Mouse (Mus musculus) kidney, adult 9 months (tissue): ENCODE data around the gene Gclm.
"Not testable (repeated sequence)": the region's sequence is repeated elsewhere in the genome, so short reads cannot be mapped to it uniquely, and the experiment has no call there.

Experiments
- DNase-seq: peaks from one replicate; pipeline ENCODE4 v3.0.0; 2022

Gclm gene

DNA sequence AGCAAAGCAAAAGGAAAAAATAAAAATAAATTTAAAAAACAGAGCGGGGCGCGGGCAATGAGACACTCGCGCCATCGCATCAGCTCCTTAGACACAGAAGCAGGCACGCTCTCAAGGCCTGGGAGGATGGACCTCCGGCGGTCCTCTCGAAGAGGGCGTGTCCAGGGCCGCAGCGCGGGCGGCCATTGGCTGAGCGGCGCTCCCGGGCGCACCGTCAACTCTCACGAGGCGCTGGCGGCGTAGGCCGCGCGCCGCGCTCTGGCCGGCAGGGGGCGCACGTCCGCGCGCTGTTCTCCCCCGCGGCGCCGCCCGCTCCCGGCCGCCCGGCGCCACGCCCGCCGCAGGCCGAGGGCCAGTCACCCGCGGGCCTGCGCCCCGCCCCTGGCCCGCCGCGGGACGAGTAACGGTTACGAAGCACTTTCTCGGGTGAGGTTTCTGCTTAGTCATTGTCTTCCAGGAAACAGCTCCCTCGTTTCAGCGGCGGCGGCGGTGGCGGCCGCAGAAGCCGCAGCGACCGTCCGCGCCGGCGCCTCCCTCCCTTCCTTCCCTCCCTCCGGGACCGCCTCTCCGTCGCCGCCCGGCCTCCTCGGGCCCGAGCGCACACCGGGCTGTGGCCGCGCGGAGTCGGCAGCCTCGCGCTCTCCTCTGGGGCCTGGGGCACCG lies at the start of gene Gclm:
Gene Gclm, plus strand, starts transcription at position 343 of the 663 bp plus-strand sequence.
- peak; percentile 95 for DNase-seq

GRCm38 (mm10) chr3:122196621-122197298 lies 48.6 kb upstream of the Gclm start:
- DNase-seq, result peak; percentile 89

DNA sequence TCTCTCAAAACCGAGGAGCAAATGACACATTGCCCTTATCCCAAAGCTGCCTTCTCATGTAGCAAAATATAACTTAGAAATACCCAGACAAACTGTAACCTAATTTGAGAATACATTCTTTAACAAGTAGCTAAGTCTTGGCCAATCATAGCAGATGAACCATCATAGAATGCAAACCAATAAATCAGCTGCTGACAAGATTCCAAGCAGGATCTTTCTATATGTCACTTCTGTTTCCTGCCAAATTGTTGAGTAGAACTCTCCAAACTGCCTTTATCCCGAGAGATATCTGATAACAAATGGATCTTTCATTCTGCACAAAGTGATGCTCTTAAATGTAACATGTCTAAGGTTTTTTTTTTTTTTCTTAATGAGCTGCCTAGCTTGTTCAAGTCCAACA lies 46.8 kb upstream of the Gclm start:
- DNase-seq, result no peak

GRCm38 (mm10) chr3:122198966-122199381 lies 46.4 kb upstream of the Gclm start:
- DNase-seq, result peak; percentile 91

- DNase-seq, result no peak
Measured at GRCm38 (mm10) chr3:122199600-122199999, 45.8 kb upstream of the Gclm start.

GRCm38 (mm10) chr3:122200017-122200416 lies 45.3 kb upstream of the Gclm start:
- DNase-seq, result peak; percentile 72

- no peak for DNase-seq
Measured at GRCm38 (mm10) chr3:122200447-122200846, 44.9 kb upstream of the Gclm start.

- DNase-seq, result no peak
Measured at GRCm38 (mm10) chr3:122202307-122202732, 43.0 kb upstream of the Gclm start.

DNA sequence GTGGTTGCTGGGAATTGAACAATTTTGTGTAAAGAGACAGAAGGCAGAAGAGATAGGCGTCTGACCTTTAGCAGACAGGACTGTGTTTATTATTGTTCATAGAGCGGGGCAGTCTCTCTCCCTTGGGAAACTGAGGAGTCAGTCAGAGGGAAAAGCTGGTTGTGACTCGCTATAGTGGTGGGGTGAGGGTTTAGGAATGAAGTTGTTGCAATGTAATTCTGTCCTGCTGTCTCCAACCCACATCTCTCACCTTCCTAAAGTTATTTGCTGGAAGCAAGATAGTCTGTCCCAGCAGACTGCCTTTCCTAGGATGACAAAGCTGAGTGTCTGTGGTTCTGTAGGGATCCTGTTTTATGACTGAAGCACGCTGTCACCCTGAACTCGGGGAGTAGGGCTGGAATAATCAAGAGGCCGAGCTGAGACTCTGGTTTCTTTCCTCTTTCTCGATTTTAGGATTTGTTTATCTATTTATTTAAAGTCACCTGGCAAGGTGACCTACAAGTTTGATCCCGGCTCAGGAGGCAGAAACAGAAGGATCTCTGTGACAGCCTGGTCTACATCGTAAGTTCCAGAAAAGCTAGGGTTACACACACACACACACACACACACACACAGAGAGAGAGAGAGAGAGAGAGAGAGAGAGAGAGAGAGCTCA lies 41.6 kb upstream of the Gclm start:
- no peak for DNase-seq

- DNase-seq, result no peak
Measured at GRCm38 (mm10) chr3:122205753-122206152, 39.6 kb upstream of the Gclm start.

DNA sequence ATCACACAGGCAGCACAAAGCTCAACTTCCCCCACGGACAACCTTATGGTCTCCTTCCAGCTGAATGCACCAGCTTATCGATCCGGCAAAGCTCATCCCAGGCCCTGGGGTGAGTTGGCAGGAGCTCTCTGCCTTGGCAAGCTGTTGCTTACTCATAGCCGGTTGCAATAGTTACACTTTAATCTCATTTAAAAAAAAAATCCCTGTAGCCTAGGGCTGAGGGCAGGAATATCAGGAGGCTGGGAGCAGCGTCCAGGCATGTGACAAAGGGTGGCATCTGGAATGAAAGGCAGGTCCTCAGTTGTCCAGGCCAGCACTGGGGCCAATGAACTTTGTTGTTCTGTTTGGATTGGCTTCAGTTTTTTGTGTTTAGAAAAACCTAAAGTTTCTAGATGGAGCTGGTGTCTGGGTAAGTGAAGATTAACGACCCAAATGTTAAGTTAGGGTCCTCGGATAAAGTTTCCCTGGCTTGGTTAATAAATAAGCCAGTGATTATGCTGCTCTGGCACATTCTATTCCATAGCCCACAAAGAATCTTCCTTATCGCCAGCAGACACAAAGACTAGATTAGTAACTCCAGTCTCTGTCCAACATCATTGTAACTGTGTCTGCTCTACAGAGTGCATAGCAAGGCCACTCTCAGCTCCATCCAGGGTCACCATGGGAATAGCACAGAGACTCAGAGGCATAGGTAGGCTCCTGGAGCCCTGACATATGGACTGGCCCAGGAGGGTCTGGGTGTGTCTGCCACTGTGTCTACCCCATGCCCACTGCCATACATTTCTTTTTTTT lies 38.9 kb upstream of the Gclm start:
- DNase-seq, result peak; percentile 91

GRCm38 (mm10) chr3:122207766-122208165 lies 37.6 kb upstream of the Gclm start:
- no peak for DNase-seq

DNA sequence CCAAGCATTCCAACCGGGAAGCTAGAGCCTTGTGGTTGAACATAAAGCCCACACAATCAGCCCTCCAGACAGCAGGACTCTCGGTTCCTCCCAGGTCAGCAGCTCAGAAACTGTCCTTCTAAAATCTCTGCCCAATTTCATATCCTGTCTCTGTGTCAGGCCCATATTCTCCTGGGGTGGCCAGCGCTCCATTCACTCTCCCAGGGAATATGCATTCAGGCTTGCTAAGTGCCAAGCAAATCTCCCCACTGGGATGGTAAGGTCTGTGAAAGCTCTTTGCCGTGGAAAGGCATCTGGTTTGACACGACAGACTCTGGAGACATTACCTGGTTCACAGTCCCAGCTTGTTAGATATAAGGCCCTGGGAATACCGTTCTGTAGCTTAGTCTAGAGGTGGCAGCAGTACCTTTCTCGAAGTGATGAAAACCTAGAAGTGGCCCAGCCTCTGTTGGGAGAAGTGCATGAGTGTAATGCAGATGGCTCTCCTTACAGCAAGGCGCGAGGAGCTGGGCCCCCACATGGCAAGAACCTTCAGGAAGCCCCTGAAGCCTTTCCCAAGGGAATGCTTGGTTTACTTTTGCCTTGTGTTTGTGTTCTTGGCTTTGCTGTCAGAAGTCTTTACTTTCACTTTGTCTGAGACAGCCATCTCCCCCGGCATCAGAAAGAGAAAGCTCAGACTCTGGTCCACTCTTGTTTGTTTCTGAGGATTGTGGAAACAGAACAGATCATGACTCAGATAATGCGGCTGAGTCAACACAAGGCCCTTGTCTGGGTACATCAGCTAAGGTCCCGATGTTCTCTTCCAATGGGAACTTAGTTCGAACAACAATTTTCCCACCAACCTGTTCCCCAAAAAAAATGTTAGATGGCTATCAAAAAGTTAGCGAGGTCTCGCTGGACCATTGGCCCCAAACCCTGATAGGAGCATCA lies 36.8 kb upstream of the Gclm start:
- no peak for DNase-seq

DNA sequence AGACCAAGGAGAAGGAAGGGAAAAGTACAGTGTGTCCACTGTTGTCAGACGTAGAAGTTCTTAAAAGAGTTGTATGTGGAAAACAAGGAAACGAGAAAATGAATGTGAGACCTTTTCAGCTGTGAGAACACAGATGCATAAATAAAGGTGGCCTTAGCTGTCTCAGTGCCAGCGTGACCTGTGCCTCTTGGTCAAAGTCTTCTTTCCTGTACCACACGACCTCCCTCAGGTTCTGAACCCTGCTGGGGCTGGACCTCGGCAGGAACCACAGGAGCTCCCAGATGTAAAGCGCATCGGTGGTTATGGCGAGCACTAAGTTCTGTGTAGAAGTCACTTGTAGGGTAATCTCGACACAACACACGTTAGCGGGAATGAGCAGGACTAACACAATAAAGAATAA lies 35.8 kb upstream of the Gclm start:
- DNase-seq, result peak; percentile 86

- peak; percentile 51 for DNase-seq
Measured at GRCm38 (mm10) chr3:122210434-122210833, 34.9 kb upstream of the Gclm start.

DNA sequence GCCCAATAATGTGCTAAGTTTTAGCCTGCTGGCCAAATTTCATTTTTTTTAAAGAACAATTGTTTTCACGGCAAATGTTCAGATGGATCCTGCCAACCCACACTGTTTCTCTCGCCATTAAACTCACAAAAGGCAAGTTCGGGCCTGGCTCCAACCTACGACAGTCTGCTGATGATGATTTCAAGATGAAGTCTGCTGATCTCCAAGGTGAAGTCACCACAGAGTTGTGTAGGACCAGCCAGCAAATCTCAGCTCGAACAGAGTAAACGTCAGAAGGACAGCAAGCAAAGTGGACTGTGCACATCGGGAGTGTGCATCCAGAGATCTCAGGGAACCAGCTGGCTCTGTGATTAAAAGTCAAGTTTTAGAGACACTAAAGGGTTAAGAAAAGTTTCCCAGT lies 34.5 kb upstream of the Gclm start:
- DNase-seq, result no peak

DNA sequence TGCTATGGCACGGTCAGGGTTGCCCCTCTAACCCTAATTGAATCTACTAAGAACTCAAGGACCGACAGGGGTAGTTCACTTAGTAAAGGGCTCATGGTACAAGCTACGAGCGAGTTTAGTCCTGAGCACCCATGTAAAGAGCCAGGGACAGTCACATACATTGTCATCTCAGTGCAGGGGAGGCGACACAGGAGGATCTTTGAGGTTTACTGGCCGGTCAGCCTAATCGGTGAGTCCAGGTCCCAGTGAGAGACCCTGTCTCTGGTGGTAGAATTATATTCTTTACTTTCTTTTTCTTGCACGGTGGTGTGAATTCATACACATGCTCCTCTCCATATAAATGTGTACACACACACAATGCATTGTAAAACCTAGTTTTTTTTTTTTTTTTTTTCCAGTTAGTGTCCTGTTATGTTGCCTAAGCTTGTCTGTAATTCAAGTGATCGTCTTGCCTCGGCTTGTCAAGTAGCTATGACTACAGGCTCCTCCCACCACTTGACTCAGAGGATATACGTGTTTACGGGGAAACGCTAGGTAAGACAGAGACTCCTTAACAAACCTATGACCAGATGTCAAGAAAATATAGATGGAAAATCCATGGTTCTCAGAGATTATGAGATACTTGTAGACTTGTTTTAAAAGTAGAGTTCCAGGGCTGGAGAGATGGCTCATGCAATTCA lies 33.8 kb upstream of the Gclm start:
- peak; percentile 46 for DNase-seq

DNA sequence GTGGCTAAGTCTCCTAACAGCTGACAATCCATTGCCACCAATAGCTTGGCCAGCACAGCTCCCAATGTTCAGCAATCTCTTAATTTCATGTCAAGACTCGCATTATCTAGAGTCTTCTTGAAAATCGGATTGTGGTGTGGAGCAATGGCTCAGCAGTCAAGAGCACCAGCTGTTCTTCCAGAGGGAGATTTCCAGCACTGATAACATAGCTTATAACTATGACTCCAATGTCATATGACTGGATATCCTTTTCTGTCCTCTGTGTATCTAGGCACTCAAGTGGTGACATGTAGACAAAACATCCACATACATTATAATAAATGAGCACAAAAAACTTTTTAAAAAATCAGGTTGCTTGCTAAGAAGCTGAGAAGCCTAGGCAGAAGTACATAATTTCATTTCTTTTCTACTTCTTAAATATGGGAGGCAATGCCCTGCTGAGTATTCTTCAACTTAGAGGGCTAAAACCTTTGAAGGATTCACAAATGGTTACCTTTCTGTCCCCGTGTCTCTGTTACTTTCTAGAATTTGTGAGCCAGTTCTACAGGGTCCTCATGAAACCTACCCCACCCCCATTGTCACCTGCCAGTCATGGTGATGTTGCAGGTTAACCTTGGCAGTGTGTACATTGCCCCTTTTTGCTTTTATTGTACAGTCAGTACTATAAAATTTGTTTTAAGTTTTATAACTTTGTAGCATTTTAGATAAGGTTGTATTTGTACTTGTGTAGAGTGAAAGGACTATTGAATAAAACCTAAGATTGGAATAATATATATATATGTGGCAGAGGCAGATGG lies 23.9 kb upstream of the Gclm start:
- no peak for DNase-seq

GRCm38 (mm10) chr3:122226972-122227371 lies 18.4 kb upstream of the Gclm start:
- DNase-seq, result not testable (repeated sequence)

- DNase-seq, result peak; percentile 49
Measured at GRCm38 (mm10) chr3:122235772-122236171, 9.6 kb upstream of the Gclm start.

GRCm38 (mm10) chr3:122242876-122243275 lies 2.5 kb upstream of the Gclm start:
- DNase-seq, result peak; percentile 26
